Mouse (Mus musculus) cerebellum, adult 18-20 months (tissue): ENCODE measurements around the gene Baiap2l2.
"Not testable (repeated sequence)": the region's sequence is repeated elsewhere in the genome, so short reads cannot be mapped to it uniquely, and the experiment has no call there.

Source experiments
- DNase-seq, 2 experiments: peaks; one replicate each; pipeline ENCODE4 v3.0.0; 2021

The Baiap2l2 gene

DNA sequence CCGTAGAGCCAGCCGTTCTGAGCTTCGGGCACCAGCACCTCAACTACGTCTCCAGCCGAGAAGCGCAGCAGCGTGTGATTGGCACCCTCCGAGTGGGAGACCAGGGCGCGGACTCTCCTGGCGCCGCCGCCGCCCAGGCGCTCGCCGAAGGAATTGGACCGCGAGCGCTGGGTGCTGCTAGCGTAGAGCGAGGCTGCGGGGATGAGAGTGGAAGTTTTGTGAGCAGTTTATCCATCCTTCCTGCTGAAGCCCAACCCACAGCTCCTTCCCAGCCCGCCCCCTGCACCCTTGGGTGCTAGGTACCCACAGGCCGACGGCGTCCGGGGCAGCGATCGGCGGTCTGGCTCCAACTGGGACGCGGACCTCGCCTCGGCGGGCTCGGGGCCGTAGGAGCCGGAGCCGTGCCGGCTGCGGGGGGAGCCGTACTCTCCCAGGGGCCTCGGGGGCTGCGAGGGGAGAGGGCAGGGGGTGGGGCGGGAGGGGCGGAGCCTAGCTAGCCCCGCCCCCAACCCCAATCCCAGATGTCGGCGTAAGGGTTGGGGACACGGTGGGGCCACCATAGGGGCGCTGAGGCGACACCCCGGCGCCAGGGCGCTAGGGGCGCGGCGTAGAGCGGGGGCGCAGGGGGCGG, 24.1 kb downstream of the Baiap2l2 start:
- DNase-seq, result no peak

DNA sequence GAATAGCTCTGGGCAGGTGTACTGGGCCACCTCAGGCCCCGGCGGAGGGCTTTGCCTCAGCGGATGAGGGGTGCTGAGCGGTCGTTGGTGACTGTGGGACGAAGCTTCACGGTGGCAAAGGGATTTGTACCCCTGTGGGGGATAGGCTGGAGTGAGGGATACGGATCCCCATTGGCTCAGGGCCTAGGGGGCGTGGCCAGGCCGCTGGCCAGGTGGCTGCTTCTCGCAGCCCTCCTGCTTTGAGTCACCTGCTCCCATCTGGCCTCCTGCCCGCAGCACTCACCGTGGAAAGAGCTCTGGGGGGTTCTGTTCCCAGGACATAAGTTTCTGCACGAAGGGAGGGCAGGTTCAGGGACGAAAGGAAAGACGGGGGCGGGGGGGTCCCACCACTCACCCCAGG, 26.8 kb downstream of the Baiap2l2 start:
- no peak for DNase-seq

DNA sequence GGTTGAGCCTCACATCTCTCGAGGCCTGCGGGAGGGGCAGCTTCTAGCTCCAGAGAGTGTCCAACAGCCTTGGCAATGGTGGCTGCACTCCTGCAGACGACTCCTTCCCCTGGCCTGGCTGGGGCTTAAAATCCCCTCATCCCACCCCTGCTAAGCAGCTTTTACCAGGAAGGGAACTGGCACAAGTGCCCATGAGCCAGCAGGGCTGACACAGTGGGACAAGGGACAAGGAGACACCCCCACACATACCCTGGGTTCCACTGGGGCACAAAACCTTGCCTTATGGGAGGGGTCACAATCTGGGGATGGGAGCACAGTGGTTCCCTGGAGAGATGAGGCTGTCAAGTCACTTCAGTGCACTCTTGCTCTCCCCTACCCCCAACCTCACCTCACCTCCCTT, 30.7 kb downstream of the Baiap2l2 start, which contains the start of gene Slc16a8:
TSS of gene Slc16a8 (minus strand) at position 101 of the 400 bp plus-strand sequence.
- no peak for DNase-seq

DNA sequence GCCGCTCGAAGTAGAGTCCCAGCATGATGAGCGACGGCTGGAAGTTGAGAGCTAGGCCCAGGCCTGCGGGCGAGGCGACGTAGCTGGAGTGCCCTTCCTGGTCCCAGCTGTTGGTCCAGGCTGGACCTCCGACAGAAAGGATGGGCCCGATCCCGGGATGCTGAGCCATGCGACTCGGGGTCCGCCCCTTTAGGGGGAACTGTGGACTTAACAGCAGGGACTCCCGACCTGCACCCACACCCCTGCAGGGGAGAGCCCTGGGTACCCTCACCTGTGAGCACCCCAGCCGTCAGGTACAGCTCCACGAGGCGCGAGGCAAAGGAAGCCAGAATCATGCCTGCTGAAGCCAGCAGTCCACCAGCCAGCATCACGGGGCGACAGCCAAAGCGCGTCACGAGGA, 32.8 kb downstream of the Baiap2l2 start:
- DNase-seq, result no peak

DNA sequence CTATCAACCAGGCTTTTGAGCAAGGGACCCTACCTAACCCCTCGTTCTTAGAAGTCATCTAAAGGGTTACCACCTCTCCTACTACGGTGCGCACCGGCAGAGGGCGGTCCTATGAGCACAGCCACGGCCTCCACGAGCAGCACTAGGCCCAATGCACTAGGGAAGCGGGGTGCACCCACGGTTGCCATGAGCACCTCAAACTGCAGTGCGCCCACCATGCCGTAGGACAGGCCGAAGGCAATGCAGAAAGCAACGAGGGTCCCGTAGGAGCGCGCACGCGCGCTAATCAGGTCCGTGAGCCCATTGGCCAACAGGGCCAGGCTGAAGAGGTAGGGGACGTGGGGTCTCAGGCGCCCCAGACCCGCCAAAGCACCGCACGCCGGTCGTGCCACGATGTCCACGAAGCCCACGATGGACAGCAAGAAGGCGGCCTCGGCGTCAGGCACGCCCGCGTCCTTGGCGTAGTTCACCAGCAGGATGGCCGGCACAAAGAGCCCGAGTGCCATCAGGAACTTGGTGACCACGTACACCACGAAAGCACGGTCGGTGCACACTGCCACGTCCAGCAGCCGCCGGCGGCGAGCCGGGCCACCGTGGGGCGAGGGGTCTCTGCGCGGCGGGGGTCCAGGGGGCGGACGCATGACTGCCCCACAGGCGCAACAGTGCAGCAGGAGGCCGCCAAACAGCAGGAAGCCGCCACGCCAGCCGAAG, 33.4 kb downstream of the Baiap2l2 start:
- DNase-seq, result peak in 1 of 2 experiments; percentile 24

DNA sequence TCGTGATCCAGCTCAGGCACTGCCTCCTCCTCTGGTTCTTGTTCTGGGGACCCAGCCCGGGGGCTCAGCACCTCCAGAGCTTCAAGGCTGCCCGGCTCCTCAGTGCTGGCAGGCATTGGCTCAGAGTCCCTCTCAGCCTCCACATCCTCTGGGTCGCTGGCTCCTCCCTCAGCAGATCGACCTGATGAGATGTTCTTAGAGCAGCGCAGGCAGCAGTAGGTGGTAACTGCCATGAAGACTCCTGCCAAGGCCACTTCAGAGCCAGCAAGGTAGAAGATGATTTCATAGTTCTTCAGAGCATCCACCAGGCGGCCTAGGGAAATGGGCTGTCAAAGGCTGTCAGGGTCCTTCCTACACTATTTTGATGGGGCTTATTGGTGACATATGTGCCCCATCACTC, 34.2 kb downstream of the Baiap2l2 start:
- DNase-seq, result no peak

DNA sequence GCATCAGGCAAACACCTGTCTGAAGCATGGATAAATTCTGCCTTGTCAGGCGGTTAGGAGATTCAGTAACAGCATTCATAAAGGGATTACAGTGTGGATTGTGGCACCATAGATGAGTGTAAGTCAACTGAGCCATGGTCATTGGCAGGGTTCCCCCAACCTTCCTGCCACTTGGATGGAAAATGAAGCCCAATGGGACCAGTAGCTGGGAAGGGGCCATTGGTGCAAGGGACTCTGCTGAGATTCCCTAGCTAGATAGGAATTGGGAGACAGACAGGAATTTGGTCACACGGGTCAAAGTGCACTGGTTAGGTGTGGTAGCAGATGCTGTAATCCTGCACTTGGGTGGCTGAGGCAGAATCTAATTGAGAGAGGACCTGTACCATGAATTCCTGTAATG, 35.1 kb downstream of the Baiap2l2 start:
- no peak for DNase-seq

DNA sequence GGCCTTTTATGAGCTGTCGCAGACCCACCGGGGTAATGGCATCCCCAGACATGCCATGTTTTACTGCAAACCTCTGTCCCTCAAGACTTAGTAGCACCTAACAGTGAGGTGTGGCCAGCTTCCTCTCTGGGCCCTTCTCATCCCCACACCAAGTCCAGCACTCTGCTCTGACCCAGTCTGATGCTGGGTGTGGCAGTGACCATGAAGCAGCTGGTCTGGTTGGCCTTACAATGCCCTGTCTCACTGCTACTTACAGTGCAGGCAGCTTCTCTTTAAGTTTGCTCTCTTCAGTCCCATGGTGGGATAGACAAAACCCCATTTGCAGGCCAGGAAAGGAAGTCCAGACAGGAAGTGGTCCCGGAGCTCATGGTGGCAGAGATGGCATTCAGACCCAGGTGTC, 40.0 kb downstream of the Baiap2l2 start:
- DNase-seq, result no peak

DNA sequence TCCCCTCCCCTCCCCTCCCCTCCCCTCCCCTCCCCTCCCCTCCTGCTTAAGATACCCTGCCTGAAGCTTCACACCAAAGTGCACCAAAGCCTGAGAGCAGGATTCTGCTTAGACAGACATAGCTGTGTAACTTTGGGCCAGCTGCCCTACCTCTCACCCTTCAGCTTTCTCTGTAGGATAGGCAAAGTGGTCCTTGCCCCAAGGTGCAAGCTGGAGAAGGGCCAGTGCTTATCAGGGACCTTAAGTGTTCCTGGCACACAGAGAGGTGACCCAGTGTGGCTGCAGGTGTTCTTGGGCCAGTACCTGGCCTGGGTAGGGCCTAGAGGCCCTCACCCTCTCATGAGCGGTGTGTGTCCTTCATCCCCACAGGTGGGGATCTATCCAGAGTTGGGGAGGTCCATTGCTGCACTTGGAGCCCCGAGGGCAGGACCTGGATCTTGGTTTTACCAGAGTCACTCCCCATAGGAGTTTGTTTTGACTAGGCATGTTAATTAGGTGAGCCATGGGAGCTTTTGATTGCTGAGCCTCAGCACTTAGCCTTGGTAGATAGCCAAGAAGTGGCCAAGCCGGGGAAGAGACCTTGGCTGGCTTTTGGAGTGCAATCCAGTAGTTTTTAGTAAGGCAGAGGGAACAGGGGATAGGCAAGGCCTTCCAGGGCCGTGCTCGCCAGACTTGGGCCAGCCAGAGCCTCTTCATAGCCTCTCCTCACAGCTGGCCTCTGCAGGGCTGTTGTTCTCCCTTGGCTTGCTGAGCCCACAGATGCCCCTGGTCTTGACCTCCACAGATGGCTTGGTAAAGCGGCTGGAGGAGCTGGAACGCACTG, 41.1 kb downstream of the Baiap2l2 start:
- DNase-seq, result no peak

DNA sequence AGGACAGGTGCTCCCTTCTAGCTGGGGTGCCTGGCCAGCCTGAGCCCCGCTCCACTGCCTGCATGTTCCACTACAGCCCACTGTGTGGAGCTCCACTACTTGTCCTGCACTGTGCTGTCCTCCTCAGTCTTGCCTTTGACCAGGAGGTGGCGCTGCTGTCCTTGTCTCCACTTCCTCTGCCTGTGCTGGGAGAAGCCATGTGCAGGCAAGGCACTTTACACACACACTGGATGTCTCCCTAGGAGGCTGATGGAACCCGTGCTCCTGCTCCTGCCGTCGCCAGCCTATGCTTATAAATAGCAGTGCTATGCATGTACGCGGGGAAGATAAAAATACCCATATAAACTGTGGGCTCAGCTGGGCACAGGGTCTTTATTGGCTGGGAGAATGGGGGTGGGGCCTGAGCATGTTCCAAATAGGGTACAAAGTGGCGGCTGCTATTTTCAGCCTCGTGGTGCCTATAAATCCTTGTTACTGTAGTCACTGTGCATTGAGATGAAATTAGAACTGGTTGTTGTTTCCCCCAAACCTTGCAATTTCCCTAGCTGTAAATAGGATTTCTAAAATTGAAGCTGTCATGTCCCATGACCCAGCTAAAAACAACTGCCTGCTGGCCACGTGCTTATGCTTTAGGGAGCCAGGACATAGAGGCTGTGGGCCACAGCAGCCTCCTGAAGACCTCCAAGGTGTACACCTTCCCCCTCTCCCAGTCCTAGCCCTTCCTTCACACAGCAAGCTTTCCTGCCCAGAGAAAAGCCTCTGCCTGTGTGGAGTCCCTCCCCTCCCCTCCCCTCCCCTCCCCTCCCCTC, 41.9 kb downstream of the Baiap2l2 start:
- DNase-seq, result peak; percentile 92 to 93

DNA sequence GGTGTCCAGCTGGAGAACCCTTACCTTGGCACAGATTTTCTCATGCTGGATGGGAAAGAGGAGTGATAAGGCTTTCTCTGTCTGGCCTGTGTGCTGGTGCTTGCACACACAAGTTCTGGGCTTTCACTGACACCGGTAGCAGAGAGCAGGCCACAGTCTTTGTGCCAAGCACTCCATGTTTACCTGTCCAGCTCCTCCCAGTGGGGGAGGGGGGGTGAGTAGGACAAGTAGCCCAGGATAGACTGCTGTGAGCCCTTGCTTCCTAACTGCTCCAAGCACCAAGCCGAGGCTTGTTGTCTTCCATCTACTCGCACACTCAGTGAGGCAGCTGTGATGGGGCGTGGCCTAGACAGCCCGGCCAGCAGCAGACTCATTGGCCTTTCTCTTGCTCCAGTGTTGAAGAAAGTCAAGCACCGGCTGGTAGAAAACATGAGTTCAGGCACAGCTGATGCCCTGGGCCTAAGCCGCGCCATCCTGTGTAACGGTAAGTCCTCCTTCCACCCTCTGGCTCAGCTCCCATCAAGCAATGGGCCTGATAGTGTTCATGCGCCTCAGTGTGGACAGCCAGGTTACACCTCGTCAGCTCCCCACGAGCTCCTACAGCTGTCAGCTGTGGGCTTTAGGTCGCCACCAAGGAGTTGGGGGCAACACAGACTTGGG, 42.6 kb downstream of the Baiap2l2 start:
- no peak for DNase-seq

DNA sequence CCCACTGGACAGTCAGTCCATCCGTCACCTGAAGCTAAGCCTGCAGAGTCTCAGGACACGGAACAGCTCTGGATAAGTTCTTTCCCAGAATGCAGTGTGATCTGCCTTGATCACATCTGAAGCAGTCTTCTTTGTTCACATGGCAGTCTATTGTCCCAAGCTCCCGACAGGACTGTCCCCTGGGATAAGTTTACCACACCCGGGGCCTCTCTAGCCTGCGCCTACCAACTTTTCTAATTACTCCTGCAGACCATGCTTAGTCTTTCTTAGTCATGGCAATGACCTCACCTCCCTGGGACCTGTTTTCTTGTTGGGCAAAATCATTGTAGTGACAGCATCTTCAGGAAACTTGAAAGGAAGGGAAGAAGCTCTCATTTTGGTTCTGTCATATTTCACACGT, 47.3 kb downstream of the Baiap2l2 start:
- DNase-seq, result no peak

DNA sequence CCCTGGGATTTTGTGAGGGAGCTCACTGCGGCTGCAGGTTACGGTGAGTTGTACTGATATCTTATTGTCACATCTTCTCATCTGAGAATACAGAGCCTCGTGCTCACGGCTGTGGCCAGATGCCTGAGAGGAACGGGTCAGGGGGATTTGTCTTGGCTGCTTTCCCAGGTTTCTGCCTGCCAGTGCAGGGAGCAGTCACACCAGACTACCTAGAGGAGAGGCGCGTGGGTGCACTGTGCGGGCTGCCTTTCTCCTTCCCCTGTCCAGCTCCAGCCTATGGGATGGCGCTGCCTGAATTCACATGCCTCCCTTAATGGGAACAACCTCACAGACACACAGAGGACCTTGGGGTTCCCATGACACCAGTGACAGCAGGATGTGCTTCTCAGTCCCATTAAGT, 50.1 kb downstream of the Baiap2l2 start:
- DNase-seq, result no peak

DNA sequence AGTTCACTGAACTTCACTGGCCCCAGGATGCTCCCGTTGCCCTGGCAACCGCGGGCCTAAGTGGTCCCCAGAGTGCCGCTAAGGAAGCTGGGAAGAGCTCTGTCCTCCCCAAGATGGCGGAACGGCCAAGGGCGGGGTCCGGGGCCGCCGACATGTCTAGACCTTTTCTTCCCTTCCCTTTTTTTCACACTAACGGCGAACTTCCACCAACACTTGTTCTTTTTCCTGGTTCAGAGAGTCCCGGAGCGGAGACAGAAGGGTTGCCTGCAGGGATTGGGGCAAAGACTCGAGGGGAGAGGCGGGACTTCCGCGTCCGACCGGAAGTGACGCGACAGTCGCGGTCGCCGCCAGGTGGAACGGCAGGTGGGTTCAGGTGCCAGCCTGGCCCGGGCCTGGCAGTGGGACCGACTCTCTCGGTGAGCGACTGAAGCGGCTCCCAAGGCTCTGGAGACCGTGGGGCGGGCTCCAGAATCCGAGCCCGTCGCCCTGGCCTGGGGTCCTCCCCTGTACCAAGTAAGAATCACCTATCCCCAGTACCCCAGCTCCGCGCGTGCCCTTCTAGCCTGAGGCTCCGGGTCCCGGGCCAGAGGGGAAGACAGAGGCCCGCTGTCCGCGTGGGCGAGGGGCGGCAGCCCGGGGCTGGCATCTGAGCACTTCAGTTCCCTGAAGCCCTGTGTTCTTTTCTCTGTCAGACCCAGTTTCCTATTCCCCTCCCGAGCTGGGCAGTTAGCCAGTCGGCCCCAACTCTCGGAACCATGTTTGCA, 56.1 kb downstream of the Baiap2l2 start, which contains the start of the genes Pick1 and Gm49486:
TSS of gene Pick1 (plus strand) at position 116 of the 764 bp plus-strand sequence.
TSS of gene Gm49486 (plus strand) at position 334 of the 764 bp plus-strand sequence.
- DNase-seq, result peak; percentile 87 to 96

DNA sequence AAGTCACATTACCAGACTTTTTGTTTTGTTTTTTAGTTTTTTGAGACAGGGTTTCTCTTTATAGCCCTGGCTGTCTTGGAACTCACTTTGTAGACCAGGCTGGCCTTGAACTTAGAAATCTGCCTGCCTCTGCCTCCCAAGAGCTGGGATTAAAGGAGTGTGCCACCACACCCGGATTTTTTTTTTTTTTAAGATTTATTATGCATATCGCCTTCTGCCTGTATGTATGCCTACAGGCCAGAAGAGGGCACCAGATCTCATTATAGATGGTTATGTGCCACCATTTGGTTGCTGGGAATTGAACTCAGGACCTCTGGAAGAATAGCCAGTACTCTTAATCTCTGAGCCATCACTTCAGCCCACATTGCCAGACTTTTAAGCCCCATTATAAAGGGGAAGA, 59.6 kb downstream of the Baiap2l2 start:
- DNase-seq, result not testable (repeated sequence)

DNA sequence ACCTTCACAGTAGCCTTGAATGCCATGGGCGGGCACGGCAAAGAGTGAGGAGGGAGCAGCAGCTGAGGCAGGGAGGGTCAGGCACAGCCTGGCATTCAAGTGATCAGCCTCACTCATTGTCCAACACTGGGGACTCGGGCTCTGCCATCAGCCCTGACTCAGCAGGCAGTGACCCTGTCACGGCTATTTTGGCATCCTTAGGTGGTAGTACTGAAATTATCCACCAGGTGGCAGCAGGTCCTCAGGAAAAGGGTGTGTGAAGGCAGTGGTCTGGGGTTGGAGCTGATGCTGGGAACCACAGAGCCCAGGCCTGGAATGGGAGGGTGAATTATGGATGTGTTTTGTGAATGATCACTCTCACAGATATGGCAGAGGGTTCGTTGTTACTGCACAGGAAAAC, 60.7 kb downstream of the Baiap2l2 start:
- peak; percentile 85 to 89 for DNase-seq

DNA sequence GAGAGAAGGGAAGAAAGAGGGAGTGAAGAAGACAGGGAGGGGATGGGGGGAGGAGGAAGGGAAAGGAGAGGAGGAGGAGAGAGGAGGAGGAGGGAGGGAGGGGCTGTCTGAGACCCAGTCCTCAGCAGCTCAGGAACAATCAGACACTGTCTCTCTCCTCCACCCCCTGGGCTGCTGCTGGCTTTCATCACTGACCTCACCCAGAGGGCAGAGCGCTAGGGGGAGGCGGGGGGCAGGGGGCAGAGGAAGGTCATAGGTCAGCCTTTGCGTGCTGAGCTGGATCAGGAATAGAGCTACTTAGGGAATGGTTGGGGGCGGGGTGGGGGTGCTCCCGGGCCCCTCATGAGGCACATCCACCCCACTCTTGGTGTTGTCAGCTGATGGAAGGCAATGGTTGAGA, 61.7 kb downstream of the Baiap2l2 start:
- DNase-seq, result no peak

DNA sequence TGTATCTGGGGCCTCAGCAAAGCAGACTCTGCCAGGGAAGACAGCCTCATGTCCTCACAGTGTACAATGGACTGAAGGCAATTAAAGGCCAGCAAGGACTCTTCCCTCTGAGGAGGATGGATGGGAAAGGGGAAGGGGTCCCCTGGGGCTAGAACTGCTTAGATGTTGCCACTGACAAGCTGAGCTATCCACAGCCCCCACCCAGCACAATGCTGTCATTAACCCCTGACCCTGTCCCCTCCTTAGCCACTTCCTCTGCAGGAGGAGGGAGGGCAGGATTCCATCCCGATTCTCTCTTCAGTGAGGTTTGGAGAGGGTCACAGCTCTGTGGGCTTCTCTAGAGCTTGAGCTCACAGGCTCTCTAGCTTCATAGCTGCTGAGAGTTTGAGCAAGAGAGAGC, 65.8 kb downstream of the Baiap2l2 start:
- DNase-seq, result no peak

DNA sequence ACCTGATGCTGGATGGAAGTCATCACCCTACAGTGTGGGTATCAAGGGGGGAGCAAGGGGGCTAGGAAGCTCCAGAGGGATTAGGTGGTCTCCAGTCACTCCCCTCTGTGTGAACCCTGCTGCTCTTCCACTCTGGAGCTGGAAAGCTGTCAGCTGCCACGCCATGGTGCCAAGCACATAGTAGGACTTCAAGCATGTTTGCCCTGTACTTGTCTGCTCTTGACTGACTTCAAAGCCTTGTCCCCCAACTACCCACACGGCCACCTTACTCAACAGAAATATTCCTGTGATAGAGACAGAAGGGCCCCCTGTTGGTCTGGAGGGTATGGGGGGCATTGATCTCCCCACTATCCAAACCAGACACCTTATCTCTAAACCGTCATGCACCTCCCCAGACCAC, 69.1 kb downstream of the Baiap2l2 start:
- DNase-seq, result no peak

DNA sequence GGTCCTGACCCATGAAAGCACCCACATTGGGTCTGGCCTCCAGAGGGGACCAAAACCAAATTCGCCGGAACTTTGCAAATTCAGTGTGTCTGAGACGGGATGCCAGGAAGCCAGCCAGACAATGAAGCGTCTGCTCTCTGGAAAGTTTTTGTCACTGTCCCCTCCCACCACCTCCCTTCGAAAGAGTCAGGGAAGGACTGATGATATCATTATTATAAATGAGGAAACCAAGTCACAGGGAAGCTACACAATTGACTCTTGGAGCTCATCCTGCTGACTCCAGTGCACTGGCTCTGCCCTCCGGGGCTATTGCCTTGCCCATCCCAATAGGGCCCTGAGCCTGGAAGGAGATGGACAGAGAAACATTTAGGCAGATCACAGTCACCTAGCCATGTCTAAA, 71.7 kb downstream of the Baiap2l2 start:
- DNase-seq, result no peak

DNA sequence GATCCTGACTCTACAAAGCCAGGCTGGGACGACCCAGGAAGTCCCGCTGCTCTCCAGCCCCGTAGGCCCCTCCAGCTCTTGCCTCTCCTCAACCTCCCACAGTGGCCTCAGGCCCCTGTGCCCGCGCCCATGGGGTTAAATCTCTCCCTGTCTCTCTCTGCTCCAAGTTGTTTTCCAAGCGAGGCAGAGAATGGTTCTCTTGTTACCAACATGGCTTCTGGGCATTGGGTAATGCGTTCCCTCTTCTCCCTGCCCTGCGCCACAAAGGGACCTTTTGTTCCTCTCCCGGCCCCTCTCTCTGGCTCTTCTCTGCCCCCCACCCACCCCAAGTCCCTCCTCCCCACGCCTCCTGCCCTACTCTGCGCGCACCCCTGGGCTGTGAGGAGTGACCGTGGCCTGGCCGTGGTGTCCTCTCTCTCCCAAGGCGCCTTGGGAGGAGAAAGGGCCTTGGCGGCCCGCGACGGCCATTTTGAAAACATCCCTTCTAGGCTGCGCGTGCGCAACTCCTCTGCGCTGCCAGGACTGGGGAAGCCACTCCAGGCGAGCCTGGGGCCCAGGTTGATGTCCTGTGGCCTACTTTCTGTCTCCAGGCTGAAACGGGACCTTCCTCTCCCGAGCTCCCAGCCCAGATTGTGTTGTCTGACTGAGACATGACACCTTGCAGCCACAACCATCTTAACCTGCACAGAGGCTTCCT, 72.4 kb downstream of the Baiap2l2 start:
- peak in 1 of 2 experiments; percentile 8 for DNase-seq
